Mouse (Mus musculus) neural tube, embryonic 13.5 days (tissue): ENCODE results near the gene Mrpl4. TPM values are rescaled to one million over a fixed set of nuclear protein-coding genes. Genes with fewer than 3 reads are reported as not detected.
A peak's percentile ranks its signal among the peaks of the same experiment; 100 is the strongest.
"Not testable (repeated sequence)": the region's sequence is repeated elsewhere in the genome, so short reads cannot be mapped to it uniquely, and the experiment has no call there.

Source experiments
- ATAC-seq: fragments of 200-750 bp; cut with Nextera tagmentation; 2 replicates; pipeline ENCODE4 v1.8.0; 2017; ENCODE audit warnings: low read depth, mild to moderate bottlenecking, moderate TSS enrichment, moderate library complexity
- H3K27ac ChIP-seq: fragments of 300-500 bp; sonication (generic); replicated peaks from 2 replicates; pipeline ENCODE4 v1.5.1; 2015; ENCODE audit warnings: moderate library complexity, mild to moderate bottlenecking, inconsistent platforms
- H3K27me3 ChIP-seq: fragments of 300-500 bp; sonication (generic); 2 replicates; pipeline ENCODE4 v1.6.1; 2015; ENCODE audit warnings: mild to moderate bottlenecking, inconsistent platforms
- H3K36me3 ChIP-seq: fragments of 300-500 bp; sonication (generic); 2 replicates; pipeline ENCODE4 v1.6.1; 2015; ENCODE audit warnings: mild to moderate bottlenecking, inconsistent platforms
- H3K4me1 ChIP-seq: fragments of 300-500 bp; sonication (generic); replicated peaks from 2 replicates; pipeline ENCODE4 v1.6.1; 2015; ENCODE audit warnings: inconsistent platforms
- H3K4me2 ChIP-seq: fragments of 300-500 bp; sonication (generic); 2 replicates; pipeline ENCODE4 v1.6.1; 2015; ENCODE audit warnings: inconsistent platforms, mild to moderate bottlenecking, moderate library complexity
- H3K4me3 ChIP-seq: fragments of 300-500 bp; sonication (generic); 2 replicates; pipeline ENCODE4 v1.5.1; 2015; ENCODE audit warnings: mild to moderate bottlenecking, inconsistent platforms
- H3K9ac ChIP-seq: fragments of 300-500 bp; sonication (generic); 2 replicates; pipeline ENCODE4 v1.6.1; 2015; ENCODE audit warnings: moderate library complexity, mild to moderate bottlenecking, inconsistent platforms
- H3K9me3 ChIP-seq: fragments of 300-500 bp; sonication (generic); 2 replicates; pipeline ENCODE4 v1.6.1; 2016; ENCODE audit warnings: inconsistent platforms
- WGBS: fragments of 180-500 bp; shearing (Covaris S2); methylation state at CpG from one replicate; pipeline ENCODE4 v1.1.7; 2015; 5-methylcytosine and 5-hydroxymethylcytosine counted together
- polyA plus RNA-seq: library from polyadenylated mRNA; unstranded; fragments of >200 nt; fragmentation: Nextera tagmentation; extraction: Ambion mirVana; gene quantifications from 2 replicates; pipeline ENCODE4 v1.2.1, GENCODE M21; 2015

Mrpl4 gene
- polyA plus RNA-seq, 1 experiment from 2014 or later = 105 TPM

GRCm38 (mm10) chr9:21034481-21035085 is 32.0 kb downstream of the Mrpl4 start:
- Histone ChIP-seq H3K4me3 (peak overlapping the region; percentile 4; the same call in 1 of the 2 replicates), H3K4me1 (peaks cover 72% of the 10 kb centered on the region), H3K9me3 (no peaks in the 10 kb centered on the region), H3K36me3 (no peaks in the 10 kb centered on the region), H3K9ac (no peak overlapping the region), H3K27me3 (peaks cover 99% of the 10 kb centered on the region), H3K4me2 (no peak overlapping the region), H3K27ac (no peak overlapping the region)
- ATAC-seq = no peak
- WGBS = 4% methylated on average over 17 of the region's 17 CpGs

- H3K27ac ChIP-seq = no peak overlapping the region
- no peak overlapping the region for H3K9ac ChIP-seq
- H3K4me2 ChIP-seq = 0 out of 2 replicates have a peak overlapping the region, but pooled peaks have one; percentile 13
- WGBS = 12% methylated on average over 9 of the region's 9 CpGs
- no peaks in the 10 kb centered on the region for H3K9me3 ChIP-seq
- no peak for ATAC-seq
- 0 out of 2 replicates have a peak overlapping the region, but pooled peaks have one; percentile 43 for H3K4me3 ChIP-seq
- H3K4me1 ChIP-seq = peaks cover 64% of the 10 kb centered on the region
- peaks cover 99% of the 10 kb centered on the region for H3K27me3 ChIP-seq
- no peaks in the 10 kb centered on the region for H3K36me3 ChIP-seq
Observed at GRCm38 (mm10) chr9:21035586-21035985, 33.0 kb downstream of the Mrpl4 start.

GRCm38 (mm10) chr9:21036161-21036560 is 33.6 kb downstream of the Mrpl4 start:
- Histone ChIP-seq H3K36me3 (no peaks in the 10 kb centered on the region), H3K4me3 (peak overlapping the region; percentile 43), H3K27ac (no peak overlapping the region), H3K9me3 (no peaks in the 10 kb centered on the region), H3K9ac (no peak overlapping the region), H3K4me2 (peak overlapping the region; percentile 66), H3K4me1 (peaks cover 60% of the 10 kb centered on the region), H3K27me3 (peaks cover 98% of the 10 kb centered on the region)
- WGBS = 7% methylated on average over 20 of the region's 20 CpGs
- no peak for ATAC-seq

- no peaks in the 10 kb centered on the region for H3K9me3 ChIP-seq
- peaks cover 92% of the 10 kb centered on the region for H3K27me3 ChIP-seq
- WGBS = under 1% methylated on average over 22 of the region's 22 CpGs
- ATAC-seq = no peak
- H3K4me2 ChIP-seq = peak overlapping the region; percentile 66
- no peak overlapping the region for H3K27ac ChIP-seq
- H3K4me1 ChIP-seq = peaks cover 55% of the 10 kb centered on the region
- H3K4me3 ChIP-seq = peak overlapping the region; percentile 43
- no peaks in the 10 kb centered on the region for H3K36me3 ChIP-seq
- peak overlapping the region; percentile 70; the same call in 1 of the 2 replicates for H3K9ac ChIP-seq
Observed at GRCm38 (mm10) chr9:21036666-21037065, 34.1 kb downstream of the Mrpl4 start.

- Histone ChIP-seq H3K4me3 (peak overlapping the region; percentile 43), H3K9ac (peak overlapping the region; percentile 70), H3K36me3 (no peaks in the 10 kb centered on the region), H3K4me2 (peak overlapping the region; percentile 66), H3K9me3 (no peaks in the 10 kb centered on the region), H3K27me3 (peaks cover 84% of the 10 kb centered on the region), H3K27ac (no peak overlapping the region), H3K4me1 (peaks cover 47% of the 10 kb centered on the region)
- WGBS = 2% methylated on average over 31 of the region's 31 CpGs
- ATAC-seq = peak; percentile 62; the same call in 1 of the 2 replicates
Observed at GRCm38 (mm10) chr9:21037481-21037891, 34.9 kb downstream of the Mrpl4 start.

GRCm38 (mm10) chr9:21039779-21040178 is 37.2 kb downstream of the Mrpl4 start:
- H3K36me3 ChIP-seq = no peaks in the 10 kb centered on the region
- no peak overlapping the region for H3K4me2 ChIP-seq
- H3K27ac ChIP-seq = no peak overlapping the region
- 79% methylated on average over 3 of the region's 3 CpGs for WGBS
- H3K9ac ChIP-seq = no peak overlapping the region
- no peak overlapping the region for H3K4me3 ChIP-seq
- peaks cover 28% of the 10 kb centered on the region for H3K4me1 ChIP-seq
- ATAC-seq = no peak
- peaks cover 62% of the 10 kb centered on the region for H3K27me3 ChIP-seq
- no peaks in the 10 kb centered on the region for H3K9me3 ChIP-seq

- no peak for ATAC-seq
- Histone ChIP-seq H3K4me1 (peaks cover 21% of the 10 kb centered on the region), H3K27ac (no peak overlapping the region), H3K4me3 (no peak overlapping the region), H3K27me3 (peaks cover 47% of the 10 kb centered on the region), H3K9ac (no peak overlapping the region), H3K4me2 (no peak overlapping the region), H3K36me3 (no peaks in the 10 kb centered on the region), H3K9me3 (no peaks in the 10 kb centered on the region)
- 47% methylated on average over 4 of the region's 4 CpGs for WGBS
Observed at GRCm38 (mm10) chr9:21041308-21041707, 38.8 kb downstream of the Mrpl4 start.

- no peak overlapping the region for H3K4me3 ChIP-seq
- peaks cover 24% of the 10 kb centered on the region for H3K27me3 ChIP-seq
- 0 out of 2 replicates have a peak, but pooled peaks cover 2% of the 10 kb centered on the region for H3K4me1 ChIP-seq
- 83% methylated on average over 4 of the region's 4 CpGs for WGBS
- no peaks in the 10 kb centered on the region for H3K9me3 ChIP-seq
- no peak overlapping the region for H3K4me2 ChIP-seq
- H3K36me3 ChIP-seq = no peaks in the 10 kb centered on the region
- H3K9ac ChIP-seq = no peak overlapping the region
- no peak for ATAC-seq
- no peak overlapping the region for H3K27ac ChIP-seq
Observed at GRCm38 (mm10) chr9:21043563-21043962, 41.0 kb downstream of the Mrpl4 start.

GRCm38 (mm10) chr9:21044785-21045184 is 42.2 kb downstream of the Mrpl4 start:
- H3K36me3 ChIP-seq, H3K9ac ChIP-seq, H3K4me2 ChIP-seq, ATAC-seq, H3K4me3 ChIP-seq, H3K9me3 ChIP-seq, H3K27ac ChIP-seq, H3K4me1 ChIP-seq: not testable (repeated sequence)
- WGBS = 38% methylated on average over 1 of the region's 1 CpGs
- peaks cover 12% of the 10 kb centered on the region for H3K27me3 ChIP-seq

GRCm38 (mm10) chr9:21045235-21045634 is 42.7 kb downstream of the Mrpl4 start:
- Histone ChIP-seq H3K4me2 (no peak overlapping the region), H3K27me3 (peaks cover 8% of the 10 kb centered on the region)

GRCm38 (mm10) chr9:21051578-21051977 is 49.0 kb downstream of the Mrpl4 start:
- 68% methylated on average over 10 of the region's 10 CpGs for WGBS
- Histone ChIP-seq H3K4me3 (no peak overlapping the region), H3K9me3 (no peaks in the 10 kb centered on the region), H3K36me3 (no peaks in the 10 kb centered on the region), H3K9ac (no peak overlapping the region), H3K27me3 (0 out of 2 replicates have a peak, but pooled peaks cover 4% of the 10 kb centered on the region), H3K4me2 (no peak overlapping the region), H3K4me1 (no peaks in the 10 kb centered on the region), H3K27ac (no peak overlapping the region)
- ATAC-seq = no peak

More at GRCm38 (mm10) chr9:21045235-21045634, 42.7 kb downstream of the Mrpl4 start:
- Histone ChIP-seq H3K9ac (no peak overlapping the region), H3K9me3 (no peaks in the 10 kb centered on the region), H3K4me3 (no peak overlapping the region), H3K36me3 (no peaks in the 10 kb centered on the region), H3K27ac (no peak overlapping the region), H3K4me1 (no peaks in the 10 kb centered on the region)
- ATAC-seq = no peak
- 83% methylated on average over 3 of the region's 3 CpGs for WGBS
